ENCODE assay signal across 14 mouse cellular contexts in genomic region chr14:11428256-11429240, GRCm38 (mm10).
DNase-seq lines count a peak whose midpoint lies in the region; ATAC-seq lines count a peak whose summit lies in the region.
"Had no signal": no experiment of that assay in that cellular context is flagged by ENCODE, and none has a peak within 500 bp of the region (broad histone marks: within the 10 kb centered on the region; RNA-seq: fewer than 3 reads in every experiment).

No protein-coding gene starts in this region.

- intact Hi-C loops in left cerebral cortex, postnatal 4 days (cut with DNase I): no loop called here

- no peak for ATAC-seq in erythroblast, adult 5-6 weeks (replicated peaks; ENCODE audit: low FRiP score, poor library complexity, severe bottlenecking)
- ATAC-seq: liver, embryonic 12.5 days; lung, postnatal 0 days had no signal

- peak; percentile 4 for DNase-seq in left cerebral cortex, adult 11 months (ENCODE audit: low spot score)
- DNase-seq in left cerebral cortex, postnatal 4 days: no peak
- DNase-seq in layer of hippocampus, adult 11-12 months (ENCODE audit: low spot score): peak; percentile 62
- DNase-seq in left cerebral cortex, adult 18-20 months (ENCODE audit: low spot score in 2 of 2): peak; percentile 20 to 36
- DNase-seq in cerebellum, adult 11-12 months: no peak
- no peak for DNase-seq in lung, postnatal 4 days
- DNase-seq: adrenal gland, postnatal 14 days; heart, adult 2 months; heart, postnatal 10 days; kidney, adult 8-10 months; thymus, postnatal 4 days had no signal

Comparison
In these comparisons a context has a peak if more than half of its experiments do, and no peak if none do; other contexts are left out.
1. DNase-seq: peak in left cerebral cortex, adult 11 months (single experiment), layer of hippocampus, adult 11-12 months (single experiment) and left cerebral cortex, adult 18-20 months (2 of 2); none in left cerebral cortex, postnatal 4 days (single experiment), cerebellum, adult 11-12 months (single experiment) and lung, postnatal 4 days (0 of 2).